Mouse (Mus musculus): ENCODE data around the gene Lrrc71.

Gene Lrrc71

DNA sequence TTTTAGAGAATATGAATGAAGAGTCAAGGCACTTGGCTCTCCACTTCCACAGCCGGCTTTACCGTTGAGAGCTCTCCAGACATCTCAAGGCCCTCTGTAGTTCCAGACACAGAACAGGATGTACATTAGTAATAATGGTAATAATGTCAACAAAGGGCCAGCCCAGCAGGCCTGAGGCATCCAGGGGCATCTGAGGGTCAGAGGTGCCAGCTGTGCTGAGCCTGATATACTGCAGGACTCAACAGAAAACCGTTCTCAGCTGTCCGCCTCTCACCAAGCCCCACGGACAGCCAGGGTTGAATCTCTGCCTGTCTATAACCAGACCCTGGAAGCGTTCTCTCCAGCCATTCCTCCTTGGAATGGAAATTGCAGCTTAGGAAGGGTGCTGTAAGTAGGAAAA lies 23.9 kb downstream of the Lrrc71 start:
- no peak for DNase-seq (ENCODE audit: low spot score in 2 of 2)

GRCm38 (mm10) chr3:87718525-87718924 lies 29.9 kb downstream of the Lrrc71 start:
- DNase-seq (ENCODE audit: low spot score in 2 of 2) = no peak
